Mouse (Mus musculus) embryonic facial prominence, embryonic 13.5 days (tissue): ENCODE results near the gene Ntm. TPM values are rescaled to one million over a fixed set of nuclear protein-coding genes. Genes with fewer than 3 reads are reported as not detected.

Experiments
- ATAC-seq: fragments of 200-750 bp; cut with Nextera tagmentation; 2 replicates; pipeline ENCODE4 v1.8.0; 2017; ENCODE audit warnings: low read depth; ENCODE audit not compliant: insufficient number of reproducible peaks, insufficient read depth, low FRiP score, low TSS enrichment
- H3K27ac ChIP-seq: fragments of 300-500 bp; sonication (generic); 2 replicates; pipeline ENCODE4 v1.5.1; 2015; ENCODE audit warnings: moderate library complexity, mild to moderate bottlenecking, inconsistent platforms
- H3K27me3 ChIP-seq: fragments of 300-500 bp; sonication (generic); 2 replicates; pipeline ENCODE4 v1.6.1; 2015; ENCODE audit warnings: mild to moderate bottlenecking, inconsistent platforms
- H3K36me3 ChIP-seq: fragments of 300-500 bp; sonication (generic); 2 replicates; pipeline ENCODE4 v1.6.1; 2015; ENCODE audit warnings: mild to moderate bottlenecking, inconsistent platforms
- H3K4me1 ChIP-seq: fragments of 300-500 bp; sonication (generic); 2 replicates; pipeline ENCODE4 v1.6.1; 2015; ENCODE audit warnings: inconsistent platforms
- H3K4me2 ChIP-seq: fragments of 300-500 bp; sonication (generic); 2 replicates; pipeline ENCODE4 v1.6.1; 2015; ENCODE audit warnings: moderate library complexity, mild to moderate bottlenecking, inconsistent platforms
- H3K4me3 ChIP-seq: fragments of 300-500 bp; sonication (generic); 2 replicates; pipeline ENCODE4 v1.5.1; 2015; ENCODE audit warnings: mild to moderate bottlenecking, inconsistent platforms
- H3K9ac ChIP-seq: fragments of 300-500 bp; sonication (generic); 2 replicates; pipeline ENCODE4 v1.6.1; 2015; ENCODE audit warnings: mild to moderate bottlenecking, inconsistent platforms
- H3K9me3 ChIP-seq: fragments of 300-500 bp; sonication (generic); 2 replicates; pipeline ENCODE4 v1.6.1; 2016; ENCODE audit warnings: inconsistent platforms
- WGBS: fragments of 180-500 bp; shearing (Covaris S2); methylation state at CpG from one replicate; pipeline ENCODE4 v1.1.7; 2015; ENCODE audit warnings: mixed read lengths; 5-methylcytosine and 5-hydroxymethylcytosine counted together
- polyA plus RNA-seq: library from polyadenylated mRNA; unstranded; fragments of >200 nt; fragmentation: Nextera tagmentation; extraction: Ambion mirVana; gene quantifications from 2 replicates; pipeline ENCODE4 v1.2.1, GENCODE M21; 2015

Gene Ntm
- polyA plus RNA-seq, 1 experiment from 2014 or later: 16.1 TPM

DNA sequence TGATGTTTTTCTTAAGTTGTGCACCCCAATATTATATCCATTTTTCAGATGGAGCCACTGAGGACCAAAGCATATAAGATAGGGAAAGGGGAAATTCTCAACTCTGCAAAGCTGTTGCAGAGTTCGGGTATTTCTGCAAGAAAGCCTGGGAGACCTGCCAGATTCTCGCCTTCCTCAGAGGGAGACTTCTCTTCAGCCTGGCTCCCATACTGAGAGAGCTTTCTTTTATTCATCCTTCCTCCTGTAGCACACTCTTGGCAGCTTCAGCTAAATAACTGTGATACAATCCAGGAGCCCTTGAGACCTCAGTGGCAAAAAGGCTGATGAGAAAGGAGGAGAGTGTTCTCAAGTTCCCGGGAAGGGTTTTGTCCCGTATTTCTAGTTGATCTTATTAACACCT, 365.3 kb downstream of the Ntm start:
- no peak overlapping the region for H3K27ac ChIP-seq
- H3K9me3 ChIP-seq: no peaks in the 10 kb centered on the region
- H3K4me2 ChIP-seq: no peak overlapping the region
- H3K9ac ChIP-seq: no peak overlapping the region
- 38% methylated on average over 4 of the region's 4 CpGs for WGBS
- H3K27me3 ChIP-seq: no peaks in the 10 kb centered on the region
- no peak for ATAC-seq
- no peaks in the 10 kb centered on the region for H3K4me1 ChIP-seq
- H3K36me3 ChIP-seq: no peaks in the 10 kb centered on the region
- no peak overlapping the region for H3K4me3 ChIP-seq

- Histone ChIP-seq H3K36me3 (no peaks in the 10 kb centered on the region), H3K4me1 (no peaks in the 10 kb centered on the region), H3K27me3 (no peaks in the 10 kb centered on the region), H3K27ac (no peak overlapping the region), H3K9me3 (no peaks in the 10 kb centered on the region), H3K4me3 (no peak overlapping the region), H3K9ac (no peak overlapping the region), H3K4me2 (no peak overlapping the region)
- 0 out of 2 replicates have a peak, but pooled peaks have one; percentile 6 for ATAC-seq
- 73% methylated on average over 9 of the region's 9 CpGs for WGBS
Observed at GRCm38 (mm10) chr9:29595321-29595720, 367.6 kb downstream of the Ntm start.

GRCm38 (mm10) chr9:29594537-29595294, 368.2 kb downstream of the Ntm start:
- Histone ChIP-seq H3K9ac (no peak overlapping the region), H3K4me1 (no peaks in the 10 kb centered on the region), H3K27me3 (no peaks in the 10 kb centered on the region), H3K27ac (no peak overlapping the region), H3K4me3 (no peak overlapping the region), H3K4me2 (no peak overlapping the region), H3K9me3 (no peaks in the 10 kb centered on the region), H3K36me3 (no peaks in the 10 kb centered on the region)
- no peak for ATAC-seq
- WGBS: 77% methylated on average over 21 of the region's 21 CpGs

DNA sequence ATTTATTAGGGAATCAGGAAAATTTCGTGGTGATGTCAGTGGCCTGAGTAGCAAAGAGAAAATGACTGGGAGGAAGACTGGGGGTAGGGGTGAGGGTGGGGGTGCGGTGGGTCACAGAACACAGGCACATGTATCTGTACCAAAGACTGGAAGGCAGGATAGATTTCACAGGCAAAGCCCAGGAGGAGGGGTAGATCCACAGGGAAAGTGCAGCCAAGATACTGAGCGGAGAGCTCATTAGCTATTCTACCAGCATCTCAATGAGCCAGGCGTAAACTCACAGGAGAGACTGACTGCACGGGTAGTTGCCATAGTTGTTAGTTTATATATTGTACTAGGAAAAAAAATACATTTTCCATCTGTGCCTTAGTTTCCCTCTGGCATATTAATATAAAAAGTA, 375.6 kb downstream of the Ntm start:
- H3K9ac ChIP-seq: no peak overlapping the region
- H3K27ac ChIP-seq: no peak overlapping the region
- H3K9me3 ChIP-seq: no peaks in the 10 kb centered on the region
- H3K36me3 ChIP-seq: no peaks in the 10 kb centered on the region
- no peak overlapping the region for H3K4me2 ChIP-seq
- 71% methylated on average over 5 of the region's 5 CpGs for WGBS
- ATAC-seq: no peak
- no peak overlapping the region for H3K4me3 ChIP-seq
- no peaks in the 10 kb centered on the region for H3K4me1 ChIP-seq
- H3K27me3 ChIP-seq: no peaks in the 10 kb centered on the region

- no peak overlapping the region for H3K9ac ChIP-seq
- H3K36me3 ChIP-seq: no peaks in the 10 kb centered on the region
- ATAC-seq: no peak
- no peaks in the 10 kb centered on the region for H3K27me3 ChIP-seq
- no peak overlapping the region for H3K4me2 ChIP-seq
- WGBS: 85% methylated on average over 10 of the region's 10 CpGs
- H3K4me1 ChIP-seq: no peaks in the 10 kb centered on the region
- no peak overlapping the region for H3K27ac ChIP-seq
- no peaks in the 10 kb centered on the region for H3K9me3 ChIP-seq
- H3K4me3 ChIP-seq: no peak overlapping the region
Observed at GRCm38 (mm10) chr9:29586381-29586770, 376.6 kb downstream of the Ntm start.

DNA sequence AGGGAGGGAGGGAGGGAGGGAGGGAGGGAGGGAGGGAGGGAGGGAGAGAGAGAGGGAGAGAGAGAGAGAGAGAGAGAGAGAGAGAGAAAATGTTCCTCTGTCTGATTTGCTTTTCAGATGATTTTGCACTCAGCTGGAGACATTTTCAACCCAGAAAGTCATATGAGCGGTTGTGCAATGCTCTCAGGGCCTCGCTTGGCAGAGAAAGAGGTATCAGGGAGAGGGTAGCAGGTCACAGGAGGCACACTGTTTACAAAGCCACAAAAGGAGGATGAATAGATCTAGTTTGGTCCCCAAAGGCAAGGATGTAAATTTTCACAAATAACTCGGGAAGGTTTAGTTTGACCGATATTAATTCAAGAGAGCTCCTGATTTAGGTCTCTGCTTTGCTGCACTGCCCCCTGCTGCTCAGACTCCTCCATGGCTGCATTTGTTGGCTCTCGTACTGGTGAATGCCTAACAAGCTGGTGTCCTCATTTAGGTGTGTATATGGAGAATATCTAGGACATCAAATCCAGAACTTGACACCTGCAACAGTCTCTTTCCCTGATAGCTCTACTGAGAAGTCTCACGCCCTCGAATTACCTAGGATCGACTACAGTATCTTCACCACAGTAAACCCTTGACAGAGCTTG, 377.1 kb downstream of the Ntm start:
- Histone ChIP-seq H3K27ac (no peak overlapping the region), H3K27me3 (no peaks in the 10 kb centered on the region), H3K9me3 (no peaks in the 10 kb centered on the region), H3K4me2 (no peak overlapping the region), H3K4me1 (no peaks in the 10 kb centered on the region), H3K9ac (no peak overlapping the region), H3K4me3 (no peak overlapping the region), H3K36me3 (no peaks in the 10 kb centered on the region)
- no peak for ATAC-seq
- 58% methylated on average over 8 of the region's 8 CpGs for WGBS

DNA sequence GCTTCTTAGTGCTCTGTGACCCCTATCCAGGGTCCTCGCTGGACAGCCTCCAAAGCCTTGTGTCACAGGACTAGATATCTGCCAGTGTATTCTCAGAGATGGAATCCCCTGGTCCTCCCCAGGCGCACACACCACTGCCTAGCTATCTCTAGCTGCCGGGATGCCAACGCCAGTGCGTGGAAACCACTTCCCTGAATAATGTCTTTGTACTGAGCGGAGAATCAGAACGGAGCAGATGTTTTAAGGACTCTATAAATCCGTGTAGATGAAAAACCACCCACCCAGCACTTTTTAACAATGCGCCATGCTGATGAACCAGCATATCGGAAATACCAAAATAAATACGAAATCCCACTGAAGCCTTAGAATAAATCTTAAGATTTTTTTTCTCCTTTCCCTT, 384.7 kb downstream of the Ntm start:
- H3K9me3 ChIP-seq: no peaks in the 10 kb centered on the region
- 71% methylated on average over 11 of the region's 11 CpGs for WGBS
- no peaks in the 10 kb centered on the region for H3K4me1 ChIP-seq
- no peak overlapping the region for H3K27ac ChIP-seq
- H3K4me3 ChIP-seq: no peak overlapping the region
- no peak overlapping the region for H3K9ac ChIP-seq
- no peak overlapping the region for H3K4me2 ChIP-seq
- no peak for ATAC-seq
- H3K27me3 ChIP-seq: no peaks in the 10 kb centered on the region
- H3K36me3 ChIP-seq: no peaks in the 10 kb centered on the region

GRCm38 (mm10) chr9:29576051-29576533, 386.8 kb downstream of the Ntm start:
- Histone ChIP-seq H3K36me3 (no peaks in the 10 kb centered on the region), H3K9ac (no peak overlapping the region), H3K4me2 (no peak overlapping the region), H3K4me3 (no peak overlapping the region), H3K9me3 (no peaks in the 10 kb centered on the region), H3K27ac (no peak overlapping the region), H3K27me3 (no peaks in the 10 kb centered on the region), H3K4me1 (no peaks in the 10 kb centered on the region)
- WGBS: 54% methylated on average over 4 of the region's 4 CpGs
- ATAC-seq: no peak

DNA sequence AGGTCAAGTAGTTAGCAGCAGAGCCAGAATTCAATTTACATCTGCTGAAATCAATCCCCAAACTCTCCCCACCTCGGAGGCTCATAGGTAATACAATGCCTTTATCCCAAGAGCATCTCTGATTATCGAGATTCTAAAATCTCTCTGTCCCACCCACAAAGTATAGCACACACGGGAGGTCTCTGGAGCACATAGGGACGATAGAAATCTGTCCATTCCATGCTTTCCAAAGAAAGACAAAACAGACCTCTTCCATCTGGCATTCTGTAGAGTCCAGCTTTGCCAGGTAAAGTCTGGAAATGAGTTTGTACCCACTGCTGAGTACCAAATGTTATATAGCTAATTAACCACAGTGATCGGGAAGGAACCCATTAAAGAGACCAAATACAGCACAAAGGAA, 388.4 kb downstream of the Ntm start:
- Histone ChIP-seq H3K27ac (no peak overlapping the region), H3K36me3 (no peaks in the 10 kb centered on the region), H3K4me1 (no peaks in the 10 kb centered on the region), H3K9ac (no peak overlapping the region), H3K27me3 (no peaks in the 10 kb centered on the region), H3K4me3 (no peak overlapping the region), H3K9me3 (no peaks in the 10 kb centered on the region), H3K4me2 (no peak overlapping the region)
- 59% methylated on average over 5 of the region's 5 CpGs for WGBS
- no peak for ATAC-seq

DNA sequence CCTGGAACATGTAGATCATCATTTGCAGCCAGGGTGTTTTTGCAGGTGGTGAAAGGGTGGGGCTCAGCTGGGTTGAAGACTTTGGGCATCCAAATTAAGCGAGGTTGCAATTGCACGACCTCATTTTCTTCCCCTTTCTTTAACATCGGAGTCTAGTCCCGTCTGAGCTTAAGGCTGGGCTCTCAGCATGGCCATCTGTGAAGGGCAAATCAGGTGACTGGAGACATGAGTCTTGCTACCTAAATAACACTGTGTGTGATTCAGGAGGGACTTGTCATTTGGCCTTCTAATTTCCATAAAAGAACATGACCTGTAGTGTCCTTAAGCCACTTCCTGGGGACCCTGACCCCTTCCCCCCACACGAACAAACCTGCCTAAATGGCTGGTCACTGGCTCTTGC, 394.4 kb downstream of the Ntm start:
- Histone ChIP-seq H3K4me2 (no peak overlapping the region), H3K4me3 (no peak overlapping the region), H3K27ac (no peak overlapping the region), H3K27me3 (no peaks in the 10 kb centered on the region), H3K9ac (no peak overlapping the region), H3K9me3 (no peaks in the 10 kb centered on the region), H3K4me1 (peaks cover 14% of the 10 kb centered on the region), H3K36me3 (no peaks in the 10 kb centered on the region)
- 54% methylated on average over 5 of the region's 5 CpGs for WGBS
- ATAC-seq: no peak

- Histone ChIP-seq H3K9me3 (no peaks in the 10 kb centered on the region), H3K27ac (no peak overlapping the region), H3K27me3 (no peaks in the 10 kb centered on the region), H3K4me2 (no peak overlapping the region), H3K4me1 (peaks cover 18% of the 10 kb centered on the region), H3K4me3 (no peak overlapping the region), H3K9ac (no peak overlapping the region), H3K36me3 (no peaks in the 10 kb centered on the region)
- 69% methylated on average over 5 of the region's 5 CpGs for WGBS
- ATAC-seq: no peak
Observed at GRCm38 (mm10) chr9:29562419-29563071, 400.4 kb downstream of the Ntm start.

GRCm38 (mm10) chr9:29558915-29559314, 404.0 kb downstream of the Ntm start:
- H3K4me1 ChIP-seq: peaks cover 8% of the 10 kb centered on the region
- no peak overlapping the region for H3K9ac ChIP-seq
- H3K4me3 ChIP-seq: no peak overlapping the region
- ATAC-seq: no peak
- 94% methylated on average over 4 of the region's 4 CpGs for WGBS
- H3K27me3 ChIP-seq: no peaks in the 10 kb centered on the region
- no peak overlapping the region for H3K27ac ChIP-seq
- H3K36me3 ChIP-seq: no peaks in the 10 kb centered on the region
- H3K9me3 ChIP-seq: no peaks in the 10 kb centered on the region
- H3K4me2 ChIP-seq: no peak overlapping the region
